Mouse (Mus musculus) left cerebral cortex, adult 2 months (tissue): Measurements from ENCODE around the gene Cebpz. TPM values are rescaled to one million over a fixed set of nuclear protein-coding genes. Genes with fewer than 3 reads are reported as not detected.

Source experiments
- DNase-seq, 2 experiments: peaks; one replicate each; pipeline ENCODE4 v3.0.0; 2021 to 2022; ENCODE audit warnings: low spot score in 2 of 2, mixed read lengths in 1 of 2; ENCODE audit errors: extremely low spot score in 1 of 2
- H3K27ac ChIP-seq: fragments of 200-600 bp; 2 replicates; pipeline ENCODE4 v1.8.1; 2022
- H3K4me3 ChIP-seq: fragments of 200-600 bp; 2 replicates; pipeline ENCODE4 v1.8.1; 2022
- CTCF ChIP-seq: fragments of 200-600 bp; IDR thresholded peaks from 2 replicates; pipeline ENCODE4 v1.8.1; 2022; ENCODE audit warnings: antibody characterized with exemption, mild to moderate bottlenecking, moderate library complexity
- intact Hi-C: fragments of 180-260 bp; cut with DNase I; formaldehyde crosslinking; loops from one replicate; pipeline ENCODE4 v1.15.1; 2025
- long read RNA-seq, 2 experiments: library from polyadenylated mRNA; stranded (forward); transcript quantifications; one replicate each; pipeline ENCODE4 v2.0.0; 2021; ENCODE audit warnings: borderline mapping rate in 2 of 2
- total RNA-seq, 2 experiments: library from RNA; stranded (reverse); gene quantifications; 2 replicates each; pipeline ENCODE4 v1.2.3; 2021

The Cebpz gene
- total RNA-seq: 10 to 100 TPM; 32.9 to 34.0 TPM
- long read RNA-seq, experiment 1, full-length matches to known transcripts: 24 of 27 reads
- long read RNA-seq, experiment 1, partial matches to known transcripts: 2 of 27 reads
- long read RNA-seq, experiment 1, other reads (novel, unspliced or antisense): 1 of 27 reads
- long read RNA-seq, experiment 2, full-length matches to known transcripts: 19 of 39 reads
- long read RNA-seq, experiment 2, partial matches to known transcripts: 10 of 39 reads
- long read RNA-seq, experiment 2, other reads (novel, unspliced or antisense): 10 of 39 reads

DNA sequence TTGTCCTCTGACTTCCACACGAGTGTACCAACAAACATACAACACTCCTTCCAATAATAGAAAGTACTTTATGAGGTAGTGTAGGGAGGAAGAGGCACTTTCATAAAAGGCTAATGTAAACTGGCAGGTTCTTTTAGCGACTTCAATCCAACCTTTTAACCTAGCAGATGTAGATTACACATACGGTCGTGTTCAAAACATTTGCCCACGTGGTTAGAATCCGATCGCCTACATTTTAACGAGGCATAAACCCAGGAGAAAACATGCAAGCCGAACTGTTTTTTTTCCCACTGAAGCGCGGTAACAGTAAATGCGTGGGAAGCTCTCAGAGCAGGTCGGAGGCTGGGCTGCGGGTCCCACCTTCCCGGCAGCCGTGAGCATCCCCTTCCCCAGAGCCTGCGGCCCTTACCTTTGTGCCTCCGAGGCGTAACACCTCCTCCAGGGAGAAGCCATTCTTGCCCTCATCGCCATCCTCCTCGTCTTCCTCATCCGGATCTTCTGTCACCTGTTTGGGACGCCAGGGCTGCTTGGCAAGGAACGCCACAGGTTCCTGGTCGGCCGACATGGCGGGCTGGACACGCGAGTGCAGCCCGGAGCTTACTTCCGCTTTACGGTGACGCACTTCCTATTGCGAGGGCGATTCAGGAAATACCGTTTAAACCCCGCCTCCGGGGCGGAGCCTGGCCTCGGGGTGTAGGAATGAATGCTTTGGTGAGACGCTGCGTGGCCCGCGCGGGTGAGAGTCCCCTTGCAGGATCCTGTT is at the start of gene Cebpz, which contains the start of gene Ndufaf7:
Cebpz (minus strand) TSS at position 601 of the 763 bp plus-strand sequence.
Ndufaf7 (plus strand) TSS at position 671 of the 763 bp plus-strand sequence.
- Histone ChIP-seq H3K27ac (peak within 1 kb of the TSS; percentile 85), H3K4me3 (peak within 1 kb of the TSS; percentile 66)
- intact Hi-C loops: loop anchor here (2.0 to 10.0 kb wide), 3 partner anchors 20 to 272 kb away; partner anchors contain the start of genes Cebpzos, Gpatch11 and Heatr5b
- no peak for TF ChIP-seq CTCF
- peak; percentile 96 for DNase-seq

GRCm38 (mm10) chr17:78983736-78984135 is 46.9 kb upstream of the Cebpz start:
- DNase-seq: no peak
- intact Hi-C loops: no loop called here
- no peak for TF ChIP-seq CTCF
- Histone ChIP-seq H3K27ac (no peak overlapping the region), H3K4me3 (no peak overlapping the region)

DNA sequence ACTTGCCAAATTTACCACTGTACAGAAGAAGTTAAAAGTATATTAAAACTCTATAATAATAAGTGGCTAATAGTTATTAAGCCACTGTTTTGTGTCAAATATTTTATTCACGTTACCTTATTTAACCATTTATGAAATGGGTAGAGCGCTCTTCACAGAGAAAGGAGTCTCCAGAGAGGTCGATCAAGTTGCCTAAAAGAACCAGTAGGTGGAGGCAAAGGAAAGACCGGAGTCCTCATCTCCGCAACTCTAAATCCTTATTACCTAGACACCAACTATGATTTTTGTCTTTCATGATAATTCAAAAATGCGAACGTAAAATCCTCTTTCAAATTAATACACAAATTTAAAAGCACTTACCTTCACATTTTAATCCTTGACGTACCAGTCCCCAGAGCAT is 46.3 kb upstream of the Cebpz start:
- TF ChIP-seq CTCF: peak; percentile 33
- intact Hi-C loops: no loop called here

GRCm38 (mm10) chr17:78968500-78968899 is 31.6 kb upstream of the Cebpz start:
- intact Hi-C loops: no loop called here
- TF ChIP-seq CTCF: no peak
- DNase-seq: no peak
- Histone ChIP-seq H3K4me3 (no peak overlapping the region), H3K27ac (no peak overlapping the region)

More for the DNA sequence above, 46.3 kb upstream of the Cebpz start:
- H3K27ac ChIP-seq: no peak overlapping the region
- DNase-seq: no peak
- H3K4me3 ChIP-seq: no peak overlapping the region

GRCm38 (mm10) chr17:78966092-78966883 is 29.4 kb upstream of the Cebpz start:
- intact Hi-C loops: no loop called here
- DNase-seq: no peak

DNA sequence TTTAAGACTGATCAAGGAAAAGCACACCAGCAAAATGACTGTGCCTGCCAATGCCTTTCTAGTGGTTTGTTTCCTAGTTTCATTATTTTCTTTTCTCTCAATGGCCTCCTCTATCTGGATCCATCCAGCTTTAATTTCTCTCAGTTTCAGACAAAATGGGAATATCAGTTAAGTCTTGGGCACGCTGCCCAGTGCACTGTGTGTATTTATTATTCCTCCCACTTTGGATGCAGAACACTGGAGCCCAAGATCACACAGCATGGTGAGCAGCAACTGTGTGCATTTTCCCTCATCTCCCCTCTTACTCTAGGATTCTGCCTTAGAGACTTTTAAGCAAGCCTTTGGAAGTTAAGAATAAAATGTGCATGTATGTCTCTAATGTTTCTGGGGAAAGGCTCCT is 27.5 kb upstream of the Cebpz start:
- intact Hi-C loops: no loop called here
- Histone ChIP-seq H3K27ac (no peak overlapping the region), H3K4me3 (no peak overlapping the region)
- no peak for TF ChIP-seq CTCF
- no peak for DNase-seq

More at GRCm38 (mm10) chr17:78966092-78966883, 29.4 kb upstream of the Cebpz start:
- Histone ChIP-seq H3K4me3 (no peak overlapping the region), H3K27ac (no peak overlapping the region)
- TF ChIP-seq CTCF: no peak

DNA sequence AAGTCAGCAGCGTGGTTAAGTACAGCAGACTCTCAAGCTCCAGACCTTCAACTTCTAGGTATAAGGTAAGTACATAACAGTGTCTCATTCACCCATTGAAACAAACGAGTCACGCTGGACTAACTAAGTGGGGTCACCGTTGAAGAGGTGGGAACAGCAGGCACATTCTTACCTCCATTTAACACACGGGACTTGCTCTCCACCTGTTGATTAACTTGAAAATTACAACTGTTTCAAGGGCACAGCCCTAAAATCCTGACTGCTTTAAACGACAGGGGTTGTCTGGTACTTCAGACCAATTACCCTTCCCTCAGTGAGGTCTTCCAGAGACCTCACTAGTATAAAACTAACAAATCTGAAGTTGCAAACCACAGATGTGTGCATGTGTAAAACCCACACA is 22.6 kb upstream of the Cebpz start:
- Histone ChIP-seq H3K27ac (no peak overlapping the region), H3K4me3 (no peak overlapping the region)
- intact Hi-C loops: no loop called here
- TF ChIP-seq CTCF: no peak
- DNase-seq: no peak

- DNase-seq: no peak
- intact Hi-C loops: no loop called here
- H3K4me3 ChIP-seq: no peak overlapping the region
- H3K27ac ChIP-seq: no peak overlapping the region
- no peak for TF ChIP-seq CTCF
These were observed 16.4 kb upstream of the Cebpz start for GRCm38 (mm10) chr17:78953240-78953639.

- intact Hi-C loops: no loop called here
- DNase-seq: no peak
- no peak for TF ChIP-seq CTCF
- Histone ChIP-seq H3K4me3 (no peak overlapping the region), H3K27ac (no peak overlapping the region)
These were observed 15.2 kb upstream of the Cebpz start for GRCm38 (mm10) chr17:78952070-78952469.

DNA sequence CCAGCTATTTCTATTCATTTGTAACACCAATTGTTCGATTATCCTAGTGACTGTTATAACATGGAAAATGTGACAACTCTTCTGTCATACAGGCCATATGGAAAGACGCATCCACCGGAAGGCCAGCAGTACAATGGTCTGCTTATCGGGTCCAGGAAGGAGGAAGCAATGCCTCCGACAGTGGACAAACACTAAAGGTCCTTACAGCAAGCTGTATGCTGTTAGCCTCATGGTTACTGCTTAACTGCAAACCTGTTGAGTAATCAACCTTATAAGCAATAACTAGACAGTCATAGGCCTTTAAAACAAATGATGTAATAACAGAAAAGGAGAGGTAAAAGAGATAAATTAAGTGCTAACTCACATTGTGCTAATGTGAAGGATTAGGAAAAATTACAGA is 14.4 kb upstream of the Cebpz start:
- no peak overlapping the region for H3K27ac ChIP-seq
- intact Hi-C loops: no loop called here
- no peak for TF ChIP-seq CTCF

GRCm38 (mm10) chr17:78942579-78942978 is 5.7 kb upstream of the Cebpz start:
- no peak overlapping the region for H3K4me3 ChIP-seq
- no peak for TF ChIP-seq CTCF
- H3K27ac ChIP-seq: no peak overlapping the region
- intact Hi-C loops: no loop called here
- DNase-seq: no peak

More for the DNA sequence above, 14.4 kb upstream of the Cebpz start:
- H3K4me3 ChIP-seq: no peak overlapping the region
- DNase-seq: no peak

DNA sequence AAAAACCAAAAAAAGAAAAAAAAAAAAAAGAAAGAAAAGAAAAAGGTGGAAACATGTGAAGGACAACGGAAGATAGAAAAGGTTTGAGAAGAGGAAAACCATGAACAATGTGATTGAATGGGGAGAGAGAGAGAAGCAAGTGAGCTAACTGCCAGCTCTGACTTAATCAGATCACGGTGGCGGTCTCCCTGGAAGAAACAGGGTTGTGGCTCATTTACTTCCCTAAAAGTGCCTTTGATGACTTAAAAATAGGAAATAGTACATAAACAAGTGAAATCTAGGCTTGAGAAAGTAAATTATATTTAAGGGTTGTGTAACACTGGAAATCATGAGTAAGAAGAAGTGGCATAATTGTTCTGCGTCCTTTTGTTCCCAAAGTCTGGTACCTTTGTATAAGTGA is 2.1 kb upstream of the Cebpz start:
- DNase-seq: no peak
- TF ChIP-seq CTCF: no peak
- H3K4me3 ChIP-seq: no peak overlapping the region
- intact Hi-C loops: loop anchor here (10.0 kb wide), 1 partner anchor 274 kb away; no protein-coding TSS in a partner anchor
- no peak overlapping the region for H3K27ac ChIP-seq
